Mouse (Mus musculus): ENCODE measurements around the gene Cep250.
A peak's percentile ranks its signal among the peaks of the same experiment; 100 is the strongest.
"Not testable (repeated sequence)": the region's sequence is repeated elsewhere in the genome, so short reads cannot be mapped to it uniquely, and the experiment has no call there.

Gene Cep250

GRCm38 (mm10) chr2:155956134-155957059, at the start of gene Cep250:
TSS of gene Cep250 (plus strand) at chr2:155956458.
- peak; percentile 96 for ATAC-seq (ENCODE audit: insufficient number of reproducible peaks, low FRiP score, low TSS enrichment)

DNA sequence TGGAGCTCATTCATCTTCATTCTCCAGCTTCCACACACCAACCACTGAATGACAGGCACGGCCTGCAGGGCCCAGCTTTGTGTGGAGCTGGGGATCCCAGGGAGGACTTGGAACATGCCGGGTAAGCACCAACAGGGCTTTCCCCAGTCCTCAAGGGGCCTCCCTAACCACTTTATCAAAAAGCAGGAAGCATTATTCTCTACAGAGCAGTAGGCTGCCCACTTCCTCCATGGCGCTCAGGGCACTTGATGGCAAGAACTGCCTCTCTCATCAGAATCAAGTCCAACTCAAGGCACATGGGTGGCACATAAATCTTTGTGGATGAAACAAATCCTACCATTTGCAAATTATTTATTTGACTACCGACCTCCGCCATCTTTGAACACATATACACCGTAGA, 41.6 kb upstream of the Cep250 start:
- no peak for ATAC-seq (ENCODE audit: insufficient number of reproducible peaks, low FRiP score, low TSS enrichment)

DNA sequence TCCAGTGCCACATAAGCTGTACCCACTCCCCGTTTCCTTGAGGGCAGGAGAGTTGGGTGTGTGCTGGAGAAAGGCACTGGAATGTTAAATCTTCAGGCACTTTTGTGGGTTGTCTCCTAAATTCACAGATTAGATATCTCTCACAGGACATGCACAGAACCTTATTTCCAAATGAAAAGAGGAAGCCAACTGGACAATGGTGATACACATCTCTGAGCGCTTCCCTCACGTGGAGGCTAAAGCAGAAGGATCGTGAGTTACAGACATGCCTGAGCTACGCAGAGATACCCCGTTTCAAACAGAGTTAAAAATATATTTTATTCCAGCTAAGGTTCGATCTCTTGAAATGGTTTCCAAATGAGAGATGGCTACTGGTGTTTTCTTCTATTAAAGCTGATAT, 33.1 kb upstream of the Cep250 start:
- ATAC-seq (ENCODE audit: insufficient number of reproducible peaks, low FRiP score, low TSS enrichment) = no peak

- not testable (repeated sequence) for ATAC-seq (ENCODE audit: insufficient number of reproducible peaks, low FRiP score, low TSS enrichment)
Observed at GRCm38 (mm10) chr2:155925213-155925612, 31.0 kb upstream of the Cep250 start.

GRCm38 (mm10) chr2:155928711-155929345, 27.4 kb upstream of the Cep250 start:
- no peak for ATAC-seq (ENCODE audit: insufficient number of reproducible peaks, low FRiP score, low TSS enrichment)

DNA sequence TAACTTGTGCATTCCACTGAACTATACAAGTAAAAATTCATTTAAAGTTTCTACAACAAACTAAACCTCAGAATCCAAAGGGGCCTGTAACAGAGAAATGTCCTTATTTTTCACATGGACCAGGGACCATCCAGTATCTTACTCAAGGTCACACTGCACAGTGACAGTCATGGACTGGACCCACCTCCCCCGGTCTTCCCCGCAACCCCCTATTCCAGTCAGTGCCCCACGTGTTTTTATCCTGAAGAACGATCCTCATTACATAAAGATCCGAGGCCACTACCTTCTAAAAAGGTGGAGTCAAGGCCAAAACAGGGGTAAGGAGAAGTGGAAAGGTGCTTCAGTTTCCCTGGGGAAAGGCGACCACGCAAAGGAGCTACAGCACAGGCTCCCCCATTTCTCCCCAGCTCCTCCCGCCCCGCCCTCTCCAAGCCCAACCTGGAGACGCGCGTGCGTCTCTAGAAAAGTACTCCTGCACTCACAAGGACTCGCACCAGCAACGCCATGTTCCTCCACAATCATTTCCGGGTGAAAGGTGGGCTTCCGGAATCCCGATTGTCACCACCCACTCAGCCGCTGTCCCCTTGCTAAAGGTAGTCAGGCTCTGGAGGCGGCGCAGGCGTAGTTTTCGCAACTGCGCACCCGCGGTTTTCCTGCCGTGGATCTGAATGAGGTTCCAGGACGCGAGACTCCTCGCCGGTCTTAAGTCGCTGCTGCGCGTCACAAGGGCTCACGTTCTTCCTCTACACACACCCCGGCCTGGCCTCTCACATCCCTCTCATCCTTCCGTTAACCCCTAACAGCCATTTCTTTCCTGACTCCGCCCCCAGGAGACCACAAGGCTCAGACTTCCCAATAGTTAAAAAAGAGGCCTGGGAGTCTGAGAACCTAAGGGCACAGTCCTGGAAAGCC, 26.5 kb upstream of the Cep250 start, which contains the start of gene Uqcc1:
TSS of gene Uqcc1 (minus strand) at position 780 of the 912 bp plus-strand sequence.
- peak; percentile 94 for ATAC-seq (ENCODE audit: insufficient number of reproducible peaks, low FRiP score, low TSS enrichment)

DNA sequence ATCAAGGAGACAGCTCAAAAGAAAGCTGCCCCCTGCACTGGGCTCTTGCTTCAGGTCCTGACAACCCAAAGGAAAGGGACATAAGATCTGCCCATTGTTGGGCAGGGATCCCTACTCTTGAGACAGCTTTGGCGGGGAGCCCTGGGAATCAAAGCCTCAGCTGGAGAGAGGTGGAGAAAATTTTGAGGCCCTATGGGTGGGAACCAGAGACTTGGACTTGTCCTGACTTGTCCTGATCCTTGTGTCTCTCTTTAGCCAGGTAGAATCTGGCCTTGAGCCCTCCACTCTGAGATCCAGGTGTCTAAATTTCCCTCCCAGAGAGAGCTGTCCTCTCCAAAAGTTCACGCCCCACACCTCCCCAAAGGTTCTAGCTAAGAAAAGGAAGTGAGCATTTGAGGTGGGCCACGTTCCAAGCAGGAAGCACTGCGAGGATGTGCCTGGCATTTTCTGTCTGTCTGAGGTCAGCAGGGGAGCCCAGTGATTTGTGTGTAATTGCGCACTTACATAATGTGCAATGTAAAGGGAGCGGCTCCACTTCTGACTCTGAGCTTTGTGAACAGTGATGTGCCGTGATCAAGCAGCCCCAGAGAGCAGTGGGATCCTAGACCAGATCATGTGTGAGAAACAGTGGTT, 16.2 kb upstream of the Cep250 start:
- no peak for ATAC-seq (ENCODE audit: insufficient number of reproducible peaks, low FRiP score, low TSS enrichment)

DNA sequence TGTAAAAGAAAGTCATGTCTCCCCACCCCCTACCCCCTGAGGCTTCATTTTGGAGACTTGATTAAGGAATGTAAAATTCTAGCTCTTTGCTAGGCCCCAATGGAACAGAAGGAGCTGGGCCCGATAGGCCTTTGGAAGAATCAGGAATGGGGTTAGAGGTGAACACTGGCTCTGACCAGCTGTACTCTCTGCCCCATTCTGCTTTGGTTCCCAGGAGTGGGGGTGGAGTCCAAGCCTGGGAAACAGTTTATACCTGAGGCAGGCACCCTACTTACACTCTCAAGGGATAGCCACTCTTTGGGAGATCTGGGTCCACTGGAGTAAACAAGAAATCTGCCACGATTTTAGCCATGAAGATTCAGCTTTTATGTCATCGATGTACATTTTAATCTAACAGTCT, 15.6 kb upstream of the Cep250 start, which contains the start of gene Gm15557:
TSS of gene Gm15557 (plus strand) at position 48 of the 400 bp plus-strand sequence.
- ATAC-seq (ENCODE audit: insufficient number of reproducible peaks, low FRiP score, low TSS enrichment) = no peak

DNA sequence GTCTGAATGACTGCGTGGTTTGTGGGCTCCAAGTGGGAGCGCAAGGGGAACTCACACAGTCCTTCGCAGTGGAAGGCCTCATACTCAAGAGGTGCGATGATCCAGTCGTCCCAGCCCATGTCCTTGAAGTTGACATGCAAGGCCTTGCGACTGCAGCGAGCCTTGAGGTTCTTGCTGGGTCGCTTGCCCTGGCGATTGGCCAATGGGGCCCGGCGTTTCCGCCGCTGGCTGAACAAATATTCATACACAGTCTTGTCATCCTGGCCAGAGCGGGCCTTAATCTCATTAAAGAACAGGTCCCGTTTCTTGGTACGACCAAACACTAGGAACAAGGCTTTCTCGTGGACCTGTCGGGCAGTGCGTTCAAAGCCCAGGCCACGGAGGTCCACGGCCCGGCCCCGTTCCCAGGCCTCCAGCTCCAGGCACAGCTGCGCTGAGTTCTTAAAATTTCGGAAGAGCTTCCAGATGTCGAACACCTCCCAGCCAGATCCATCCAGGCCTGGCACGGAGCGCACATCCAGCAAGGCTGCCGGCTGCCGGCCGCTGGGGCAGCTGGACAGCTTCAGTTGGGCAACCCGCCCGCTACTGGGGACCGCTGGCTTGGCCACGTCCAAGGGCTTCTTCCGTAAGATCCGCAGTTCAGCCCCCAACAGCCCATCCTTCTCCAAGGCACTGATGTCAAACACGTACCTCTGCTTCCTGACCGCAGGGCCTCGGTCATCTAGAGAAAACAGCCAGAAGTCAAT, 14.4 kb upstream of the Cep250 start:
- ATAC-seq (ENCODE audit: insufficient number of reproducible peaks, low FRiP score, low TSS enrichment) = no peak

- ATAC-seq (ENCODE audit: insufficient number of reproducible peaks, low FRiP score, low TSS enrichment) = no peak
Observed at GRCm38 (mm10) chr2:155943463-155943862, 12.8 kb upstream of the Cep250 start.

DNA sequence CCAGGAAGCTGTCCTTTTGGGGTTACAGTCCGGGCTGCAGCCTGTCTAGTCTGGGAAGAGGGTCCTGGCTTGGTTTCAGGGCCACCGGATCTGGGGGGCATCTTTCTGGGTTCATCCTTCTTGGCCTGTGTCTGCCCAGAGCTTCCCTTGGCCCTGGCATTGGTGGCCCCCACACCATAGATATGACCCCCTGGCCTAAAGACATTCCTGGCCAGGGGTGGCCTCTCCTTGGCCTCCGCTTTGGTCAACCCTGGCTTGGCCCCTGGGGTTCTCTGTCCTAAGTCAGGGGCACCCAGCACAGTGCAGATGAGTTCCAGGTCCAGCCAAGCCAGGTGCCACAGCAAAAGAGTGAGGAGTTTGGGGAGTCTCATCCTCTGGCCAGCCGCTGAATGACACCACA, 11.6 kb upstream of the Cep250 start:
- no peak for ATAC-seq (ENCODE audit: insufficient number of reproducible peaks, low FRiP score, low TSS enrichment)

- no peak for ATAC-seq (ENCODE audit: insufficient number of reproducible peaks, low FRiP score, low TSS enrichment)
Observed at GRCm38 (mm10) chr2:155945124-155945523, 11.1 kb upstream of the Cep250 start, which contains the start of gene Gdf5. TSS of gene Gdf5 (minus strand) at chr2:155945367.

- ATAC-seq (ENCODE audit: insufficient number of reproducible peaks, low FRiP score, low TSS enrichment) = no peak
Observed at GRCm38 (mm10) chr2:155945580-155945979, 10.7 kb upstream of the Cep250 start.

DNA sequence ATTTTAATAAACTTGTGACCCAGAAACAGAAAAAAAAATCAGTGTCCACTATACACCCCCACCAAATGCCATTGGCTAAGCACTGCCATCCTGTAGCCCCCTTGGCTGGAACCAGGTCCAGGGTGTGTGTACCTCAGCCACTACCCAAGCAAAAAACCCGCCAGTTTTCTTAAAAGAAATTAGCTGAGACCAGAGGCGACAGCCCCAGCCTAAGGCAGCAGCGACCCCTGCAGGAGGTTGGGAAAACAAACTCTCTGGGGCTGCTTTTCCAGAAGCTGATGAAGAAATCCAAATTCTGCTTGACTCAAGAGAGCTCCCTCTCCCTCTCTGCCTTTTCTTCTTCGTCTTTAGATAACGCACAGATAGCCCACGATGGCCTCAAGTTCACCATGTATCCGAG, 10.2 kb upstream of the Cep250 start:
- ATAC-seq (ENCODE audit: insufficient number of reproducible peaks, low FRiP score, low TSS enrichment) = no peak

DNA sequence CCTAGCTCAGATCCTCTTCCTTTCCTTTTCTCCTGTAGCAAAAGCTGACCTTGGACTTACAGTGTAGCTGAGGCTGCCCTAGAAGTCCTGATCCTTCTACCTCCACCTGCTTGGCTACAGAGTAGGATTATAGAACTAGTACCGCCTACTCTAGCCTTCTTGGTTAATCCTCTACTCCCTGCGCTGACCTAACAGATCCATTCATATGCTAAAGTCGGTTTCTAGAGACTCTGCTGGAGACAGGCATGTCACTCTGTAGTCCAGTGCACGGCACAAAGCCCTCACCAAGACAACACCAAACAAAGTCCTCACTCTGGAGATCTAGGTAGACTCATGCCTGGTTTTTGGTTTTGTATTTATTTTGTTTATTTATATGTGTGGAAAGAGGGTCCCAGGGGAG, 9.8 kb upstream of the Cep250 start:
- no peak for ATAC-seq (ENCODE audit: insufficient number of reproducible peaks, low FRiP score, low TSS enrichment)

GRCm38 (mm10) chr2:155947390-155948002, 8.8 kb upstream of the Cep250 start:
- no peak for ATAC-seq (ENCODE audit: insufficient number of reproducible peaks, low FRiP score, low TSS enrichment)

GRCm38 (mm10) chr2:155949362-155949761, 6.9 kb upstream of the Cep250 start:
- ATAC-seq (ENCODE audit: insufficient number of reproducible peaks, low FRiP score, low TSS enrichment) = no peak

GRCm38 (mm10) chr2:155952006-155952405, 4.3 kb upstream of the Cep250 start:
- no peak for ATAC-seq (ENCODE audit: insufficient number of reproducible peaks, low FRiP score, low TSS enrichment)

- no peak for ATAC-seq (ENCODE audit: insufficient number of reproducible peaks, low FRiP score, low TSS enrichment)
Observed at GRCm38 (mm10) chr2:155959981-155960380, 3.7 kb downstream of the Cep250 start.
